Mouse (Mus musculus): ENCODE results near the gene Bend5.

Bend5 gene

DNA sequence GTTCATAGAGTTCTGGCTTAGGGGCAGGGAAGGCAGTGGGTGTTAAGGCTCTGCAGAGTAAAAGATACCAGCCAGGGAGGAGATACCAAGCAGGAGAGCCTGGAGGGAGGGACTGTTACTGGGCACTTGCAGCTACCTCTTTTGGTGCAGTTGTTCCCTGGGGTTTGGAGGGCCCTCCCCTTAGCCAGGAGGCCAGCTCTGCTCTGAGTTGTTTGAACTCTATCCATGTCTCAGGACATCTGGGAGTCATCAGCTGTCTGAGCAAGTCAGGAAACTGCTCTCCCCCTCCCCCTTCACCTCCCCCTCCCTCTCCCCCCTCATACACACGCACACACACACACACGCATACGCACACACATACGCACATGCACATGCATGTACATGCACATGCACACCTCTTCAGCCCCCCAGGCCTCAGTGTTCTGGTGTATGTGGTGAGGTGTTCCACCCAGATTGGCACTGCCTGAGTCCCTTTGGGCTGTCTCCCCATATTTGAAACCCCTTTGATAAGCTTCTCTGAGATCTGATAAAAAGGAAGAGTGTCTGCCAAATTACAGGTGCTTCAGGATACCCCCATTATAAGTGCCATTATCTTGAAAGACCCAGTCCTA is 72.5 kb downstream of the Bend5 start:
- DNase-seq, result no peak

DNA sequence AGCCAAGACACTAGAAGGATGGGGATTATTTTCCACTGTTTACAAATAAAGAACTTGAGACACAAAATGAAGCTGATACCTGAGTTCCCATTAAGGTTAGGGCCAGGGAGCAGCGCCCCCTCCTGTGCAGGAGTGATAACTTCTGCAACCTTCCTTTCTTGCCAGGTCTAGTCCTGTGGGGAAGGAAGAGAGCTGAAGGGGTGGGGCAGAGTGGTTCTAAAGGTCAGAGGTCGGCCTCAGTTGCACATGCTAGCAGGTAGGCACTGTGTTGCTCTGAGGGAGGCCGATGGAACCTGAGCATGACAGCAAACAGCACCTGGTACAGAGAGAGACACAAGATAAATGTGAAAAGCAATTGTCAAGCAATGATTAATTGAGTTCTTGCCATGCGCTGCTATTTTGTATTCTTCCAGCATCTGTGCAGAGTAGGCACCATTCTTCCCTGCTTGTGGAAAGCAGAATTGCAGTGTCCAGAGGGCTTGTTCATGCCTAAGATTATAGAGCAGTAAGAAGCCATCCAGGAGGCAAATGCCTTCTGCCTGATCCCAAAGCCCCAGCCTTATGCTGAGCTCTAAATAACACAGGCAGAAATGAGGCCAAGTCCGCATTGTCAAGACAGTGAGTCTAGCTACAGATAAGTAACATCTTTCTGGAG is 79.1 kb downstream of the Bend5 start:
- peak; percentile 34 to 65 for DNase-seq

DNA sequence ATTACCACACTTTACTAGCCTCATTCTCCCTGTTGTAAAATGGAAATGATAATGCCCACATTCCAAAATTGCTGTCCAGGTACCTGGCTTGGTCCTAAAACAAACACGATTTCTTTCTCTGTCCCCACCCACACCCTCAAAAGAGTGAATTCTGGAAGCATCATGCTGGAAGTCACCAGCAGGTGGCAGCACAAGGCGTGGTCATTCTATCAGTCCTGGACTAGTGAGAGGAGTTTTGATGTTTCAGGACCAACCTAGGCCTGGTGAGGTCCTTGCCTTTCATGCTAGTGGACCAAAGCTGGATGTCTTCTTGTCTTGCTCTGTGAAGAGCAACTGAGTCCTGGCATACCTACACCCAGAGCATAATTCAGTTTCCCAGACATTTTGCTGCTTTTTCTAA is 81.1 kb downstream of the Bend5 start:
- DNase-seq, result peak; percentile 38 to 78

DNA sequence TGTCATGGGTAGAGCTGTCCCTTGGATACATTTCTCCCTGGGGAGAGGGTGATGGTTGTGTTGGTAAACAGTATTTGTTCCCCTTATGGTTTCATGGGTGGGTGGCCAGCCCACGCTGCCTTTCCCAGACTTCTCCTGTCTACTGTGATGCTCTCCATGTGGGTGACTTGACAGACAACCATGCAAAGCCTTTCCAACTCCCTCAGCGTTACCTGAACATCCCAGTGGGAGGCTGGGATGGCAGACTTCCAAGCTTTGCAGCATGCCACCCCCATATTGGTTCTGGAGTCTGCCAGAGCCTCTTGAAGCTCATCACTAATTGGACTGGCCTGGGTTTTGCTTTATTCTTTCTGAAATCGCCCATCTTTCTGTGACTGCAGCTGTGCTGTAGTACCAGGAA is 83.9 kb downstream of the Bend5 start:
- no peak for DNase-seq

DNA sequence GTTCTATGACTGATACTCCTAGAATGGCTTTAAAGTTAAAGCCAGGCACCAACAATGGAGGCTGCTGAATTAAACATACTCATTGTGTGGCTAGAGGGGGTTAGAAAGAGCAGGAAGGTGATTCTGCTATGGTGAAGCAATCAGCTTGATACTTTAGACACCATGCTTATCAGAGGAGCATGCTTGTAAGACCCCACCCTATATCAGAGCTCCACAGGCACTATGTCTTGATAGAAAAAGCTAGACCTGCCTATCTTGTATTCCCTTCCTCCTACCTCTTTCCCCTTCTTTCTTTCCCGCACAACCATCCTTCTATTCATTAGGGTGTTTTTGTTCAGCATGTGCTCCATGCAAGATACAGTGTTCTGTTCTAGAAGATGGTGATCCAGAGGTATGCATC is 86.6 kb downstream of the Bend5 start:
- DNase-seq, result no peak

DNA sequence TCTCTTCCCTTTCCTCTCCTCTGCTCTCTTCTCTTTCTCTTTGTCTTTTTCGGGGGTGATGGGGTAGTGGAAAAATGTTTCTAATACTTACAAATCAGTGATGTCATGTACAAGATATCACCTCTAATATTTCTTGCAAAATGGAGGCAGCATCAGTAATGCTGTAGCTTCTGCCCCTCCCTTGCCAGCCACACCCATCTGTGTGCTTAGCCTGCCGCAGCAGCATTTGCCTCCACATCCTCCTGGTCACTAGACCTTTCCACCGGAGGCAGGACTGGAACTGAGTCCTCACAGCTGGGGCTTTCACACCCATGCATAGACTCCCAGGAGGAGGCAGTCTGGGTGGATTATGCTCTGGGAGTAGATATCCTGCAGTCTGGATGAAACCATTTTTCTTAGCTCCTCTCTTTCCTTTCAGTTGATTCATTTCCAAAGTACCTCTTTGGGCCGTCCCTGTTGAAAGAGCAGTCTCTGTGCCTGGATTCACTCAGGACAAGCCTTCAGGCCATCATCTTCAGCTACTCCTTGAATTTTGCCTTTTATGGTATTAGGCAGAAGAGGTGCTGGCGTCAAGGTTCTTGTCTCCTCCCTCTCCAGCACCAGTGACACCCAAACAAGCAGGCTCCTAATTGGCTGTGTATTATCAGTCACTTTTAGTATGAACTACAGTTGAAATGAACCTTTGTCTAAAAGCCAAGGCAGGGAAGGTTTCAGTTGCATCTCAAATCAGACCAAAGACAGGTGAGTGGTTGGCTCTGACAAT is 88.3 kb downstream of the Bend5 start:
- no peak for DNase-seq

DNA sequence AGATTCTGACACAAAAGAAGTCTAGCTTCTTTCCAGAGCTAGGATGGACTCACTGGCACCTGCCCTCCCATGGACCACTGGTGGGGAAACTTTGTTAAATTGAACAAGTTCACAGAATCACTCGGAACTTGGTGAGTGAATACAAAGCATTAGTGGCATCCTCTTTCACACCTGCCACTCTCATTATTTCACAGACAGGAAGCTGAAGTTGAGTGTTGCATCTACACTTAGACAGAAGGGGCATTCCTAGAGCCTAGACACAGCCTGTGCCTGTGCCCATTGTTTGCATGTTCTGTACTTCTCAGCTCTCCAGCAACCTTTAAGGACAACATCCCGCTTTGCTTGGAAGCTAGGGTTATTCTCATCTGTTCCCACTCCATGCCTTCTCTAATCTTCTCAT is 90.1 kb downstream of the Bend5 start:
- DNase-seq, result no peak

Data from spleen, adult 18-20 months (tissue).